Mouse (Mus musculus) layer of hippocampus, adult 11-12 months (tissue): Measurements from ENCODE around the gene Zfp677.
"Not testable (repeated sequence)": the region's sequence is repeated elsewhere in the genome, so short reads cannot be mapped to it uniquely, and the experiment has no call there.

Experiments used
- DNase-seq: peaks from one replicate; pipeline ENCODE4 v3.0.0; 2022; ENCODE audit warnings: low spot score

Zfp677 gene

GRCm38 (mm10) chr17:21383391-21384056 is at the start of gene Zfp677:
Zfp677 (plus strand) TSS chr17:21383748.
- DNase-seq, result peak; percentile 46

GRCm38 (mm10) chr17:21368018-21368417 is 15.5 kb upstream of the Zfp677 start:
- not testable (repeated sequence) for DNase-seq

GRCm38 (mm10) chr17:21369925-21370719 is 13.4 kb upstream of the Zfp677 start:
- no peak for DNase-seq

GRCm38 (mm10) chr17:21375311-21375710 is 8.2 kb upstream of the Zfp677 start:
- DNase-seq, result no peak

GRCm38 (mm10) chr17:21384057-21384411 is 486 bp downstream of the Zfp677 start:
- DNase-seq, result no peak

GRCm38 (mm10) chr17:21422664-21423599 is 39.4 kb downstream of the Zfp677 start, which contains the start of gene Zfp54:
Zfp54 (plus strand) TSS chr17:21423227.
- DNase-seq, result peak; percentile 62

- not testable (repeated sequence) for DNase-seq
These were observed 55.4 kb downstream of the Zfp677 start for GRCm38 (mm10) chr17:21438806-21439400.
